Mouse (Mus musculus): ENCODE data around the gene Smarcal1.

GRCm38 (mm10) chr1:72574608-72575007 lies 8.4 kb upstream of the Smarcal1 start:
- no peak for TF ChIP-seq CTCF (IDR thresholded peaks at IDR 0.05; ENCODE audit: borderline replicate concordance, insufficient read depth, low read length)
- TF ChIP-seq POLR2A (IDR thresholded peaks at IDR 0.05; ENCODE audit: low read depth, low read length), result no peak
